Mouse (Mus musculus) megakaryocyte, embryonic 14.5 days (primary cell): ENCODE measurements around the gene Ncaph2. TPM values are rescaled to one million over a fixed set of nuclear protein-coding genes. Genes with fewer than 3 reads are reported as not detected.

ENCODE experiments used
- H3K27me3 ChIP-seq: replicated peaks from 2 replicates; pipeline ENCODE3; 2012; ENCODE audit warnings: inconsistent platforms
- H3K36me3 ChIP-seq: replicated peaks from 2 replicates; pipeline ENCODE3; 2012; ENCODE audit warnings: low read length, inconsistent platforms, mixed read lengths
- H3K4me1 ChIP-seq: 2 replicates; pipeline ENCODE4 v1.6.1; 2012; ENCODE audit warnings: inconsistent platforms
- H3K4me3 ChIP-seq: replicated peaks from 2 replicates; pipeline ENCODE3; 2012; ENCODE audit warnings: moderate library complexity, mild to moderate bottlenecking, inconsistent platforms
- H3K9me3 ChIP-seq: 2 replicates; pipeline ENCODE4 v1.6.1; 2012; ENCODE audit warnings: inconsistent platforms
- FLI1 ChIP-seq: IDR thresholded peaks from 2 replicates; pipeline ENCODE4 v1.6.1; 2012; ENCODE audit warnings: low read length, inconsistent platforms, mixed read lengths
- GATA1 ChIP-seq: IDR thresholded peaks from 3 replicates; pipeline ENCODE4 v1.6.1; 2012; ENCODE audit warnings: mixed read lengths, low read length, inconsistent platforms, borderline replicate concordance
- polyA plus RNA-seq: library from polyadenylated mRNA; stranded (reverse); fragments of >175 nt; gene quantifications from 2 replicates; pipeline ENCODE4 v1.2.3, GENCODE M21; 2012; ENCODE audit warnings: low replicate concordance; ENCODE audit not compliant: insufficient read depth

Ncaph2 gene
- polyA plus RNA-seq, 1 experiment, result 44.6 TPM

DNA sequence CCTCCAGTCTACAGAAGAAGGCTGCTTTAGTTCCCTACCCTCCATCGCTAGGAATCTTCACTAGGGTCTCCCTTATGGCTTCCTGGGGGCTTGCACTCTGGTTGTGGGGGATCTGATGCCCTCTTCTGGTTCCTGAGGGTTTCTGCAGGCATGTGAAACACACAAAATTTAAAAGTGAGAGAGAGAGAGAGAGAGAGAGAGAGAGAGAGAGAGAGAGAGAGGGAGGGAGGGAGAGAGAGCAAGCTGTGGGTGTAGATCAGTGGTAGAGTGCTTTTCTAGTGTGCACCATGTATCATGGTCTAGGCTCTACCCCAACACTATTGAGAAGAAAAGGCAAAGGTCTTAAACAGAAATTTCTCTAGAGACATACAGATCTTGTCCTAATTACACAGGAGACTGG is 13.8 kb upstream of the Ncaph2 start:
- peaks cover 11% of the 10 kb centered on the region for H3K27me3 ChIP-seq
- TF ChIP-seq FLI1 (no peak), GATA1 (no peak)
- H3K36me3 ChIP-seq, result no peaks in the 10 kb centered on the region
- no peaks in the 10 kb centered on the region for H3K9me3 ChIP-seq
- H3K4me3 ChIP-seq, result no peak overlapping the region
- peaks cover 8% of the 10 kb centered on the region for H3K4me1 ChIP-seq

DNA sequence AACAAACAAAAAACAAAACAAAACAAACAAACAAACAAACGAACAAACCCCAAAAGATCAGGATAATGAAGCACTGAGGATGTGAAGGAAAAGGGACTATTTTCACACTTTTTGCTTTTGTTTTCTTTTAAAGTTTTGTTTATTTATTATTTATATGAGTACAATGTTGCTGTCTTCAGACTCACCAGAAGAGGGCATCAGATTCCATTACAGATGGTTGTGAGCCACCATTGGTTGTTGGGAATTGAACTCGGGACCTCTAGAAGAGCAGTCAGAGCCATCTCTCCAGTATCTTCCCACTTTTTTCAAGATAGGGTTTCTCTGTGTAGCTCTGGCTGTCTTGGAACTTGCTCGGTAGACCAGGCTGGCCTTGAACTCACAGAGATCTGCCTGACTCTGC is 12.2 kb upstream of the Ncaph2 start:
- H3K4me1 ChIP-seq, result peaks cover 17% of the 10 kb centered on the region
- H3K4me3 ChIP-seq, result no peak overlapping the region
- no peaks in the 10 kb centered on the region for H3K9me3 ChIP-seq
- H3K27me3 ChIP-seq, result peaks cover 7% of the 10 kb centered on the region
- no peaks in the 10 kb centered on the region for H3K36me3 ChIP-seq
- TF ChIP-seq FLI1 (no peak), GATA1 (no peak)

- H3K4me3 ChIP-seq, result no peak overlapping the region
- H3K36me3 ChIP-seq, result peaks cover 47% of the 10 kb centered on the region
- TF ChIP-seq GATA1, result no peak
- no peak for TF ChIP-seq FLI1
- H3K4me1 ChIP-seq, result peaks cover 35% of the 10 kb centered on the region
- no peaks in the 10 kb centered on the region for H3K9me3 ChIP-seq
- H3K27me3 ChIP-seq, result no peaks in the 10 kb centered on the region
Measured at GRCm38 (mm10) chr15:89350447-89350846, 5.1 kb upstream of the Ncaph2 start.

DNA sequence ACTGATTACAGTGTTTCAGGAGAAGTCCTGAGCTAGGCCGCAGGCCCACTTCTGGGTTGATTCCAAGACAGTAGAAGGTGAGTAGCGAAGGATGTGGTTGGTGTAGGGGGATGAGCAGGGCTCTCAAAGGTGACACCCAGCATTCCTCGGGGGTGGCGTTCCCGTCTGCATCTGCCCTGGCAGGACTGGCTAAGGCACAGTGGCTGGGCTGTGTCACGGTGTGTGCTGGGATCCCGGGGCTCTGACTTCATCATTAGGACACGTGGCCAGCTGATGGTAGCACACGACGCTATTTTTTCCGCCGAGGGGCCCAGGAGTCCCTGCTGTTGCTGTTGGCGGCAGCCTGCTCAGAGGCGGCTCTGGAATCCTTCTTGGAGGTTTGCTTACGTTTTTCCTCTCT is 4.2 kb upstream of the Ncaph2 start:
- no peak for TF ChIP-seq FLI1
- no peak for TF ChIP-seq GATA1
- Histone ChIP-seq H3K9me3 (no peaks in the 10 kb centered on the region), H3K36me3 (peaks cover 47% of the 10 kb centered on the region), H3K4me1 (peaks cover 35% of the 10 kb centered on the region), H3K27me3 (no peaks in the 10 kb centered on the region), H3K4me3 (no peak overlapping the region)

DNA sequence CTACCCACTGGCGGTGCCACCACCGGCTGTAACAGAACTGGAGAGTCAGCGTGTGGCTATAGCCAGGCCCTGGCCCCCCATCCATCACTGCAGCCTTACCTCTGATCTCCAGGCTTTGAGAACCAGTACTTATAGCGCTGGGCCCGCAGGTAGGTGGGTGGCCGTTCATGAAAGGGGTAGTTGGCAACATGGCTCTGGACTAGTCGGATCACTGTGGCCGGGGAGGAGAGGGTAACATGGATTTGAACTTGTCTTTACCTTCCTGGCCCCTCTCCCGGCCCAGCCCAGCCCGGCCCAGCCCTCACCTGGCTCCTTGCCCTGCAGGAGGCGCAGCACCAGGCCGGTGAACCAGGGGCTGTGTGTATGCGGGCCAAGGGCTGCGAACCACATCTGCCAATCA is 3.5 kb upstream of the Ncaph2 start:
- peaks cover 36% of the 10 kb centered on the region for H3K4me1 ChIP-seq
- no peaks in the 10 kb centered on the region for H3K27me3 ChIP-seq
- no peaks in the 10 kb centered on the region for H3K9me3 ChIP-seq
- H3K36me3 ChIP-seq, result peaks cover 47% of the 10 kb centered on the region
- H3K4me3 ChIP-seq, result no peak overlapping the region
- TF ChIP-seq FLI1 (no peak), GATA1 (no peak)

DNA sequence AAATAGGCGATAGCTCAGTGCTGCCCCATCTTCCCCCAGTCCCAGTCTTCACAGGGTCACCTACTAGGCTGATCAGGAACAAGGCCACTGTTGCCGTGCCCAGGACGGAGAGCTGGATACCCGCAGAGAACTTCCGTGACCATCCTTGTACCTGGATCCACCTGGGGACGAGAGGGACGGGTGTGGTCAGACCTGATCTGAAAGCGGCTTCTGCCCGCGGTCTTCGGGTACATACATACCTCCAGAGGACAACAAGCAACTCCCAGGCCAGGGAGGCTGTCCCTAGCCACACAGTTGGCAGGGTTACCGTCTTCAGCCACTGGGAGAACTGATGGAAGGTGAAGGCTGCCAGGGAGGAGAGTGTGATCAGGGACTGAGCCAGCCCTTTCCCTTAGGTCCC is 2.7 kb upstream of the Ncaph2 start:
- H3K36me3 ChIP-seq, result peaks cover 51% of the 10 kb centered on the region
- TF ChIP-seq GATA1 (no peak), FLI1 (no peak)
- no peak overlapping the region for H3K4me3 ChIP-seq
- peaks cover 39% of the 10 kb centered on the region for H3K4me1 ChIP-seq
- H3K9me3 ChIP-seq, result no peaks in the 10 kb centered on the region
- no peaks in the 10 kb centered on the region for H3K27me3 ChIP-seq

GRCm38 (mm10) chr15:89353837-89354236 is 1.7 kb upstream of the Ncaph2 start:
- peaks cover 41% of the 10 kb centered on the region for H3K4me1 ChIP-seq
- H3K27me3 ChIP-seq, result no peaks in the 10 kb centered on the region
- H3K9me3 ChIP-seq, result no peaks in the 10 kb centered on the region
- peak overlapping the region; percentile 38 for H3K4me3 ChIP-seq
- TF ChIP-seq FLI1, result no peak
- TF ChIP-seq GATA1, result no peak
- peaks cover 60% of the 10 kb centered on the region for H3K36me3 ChIP-seq

DNA sequence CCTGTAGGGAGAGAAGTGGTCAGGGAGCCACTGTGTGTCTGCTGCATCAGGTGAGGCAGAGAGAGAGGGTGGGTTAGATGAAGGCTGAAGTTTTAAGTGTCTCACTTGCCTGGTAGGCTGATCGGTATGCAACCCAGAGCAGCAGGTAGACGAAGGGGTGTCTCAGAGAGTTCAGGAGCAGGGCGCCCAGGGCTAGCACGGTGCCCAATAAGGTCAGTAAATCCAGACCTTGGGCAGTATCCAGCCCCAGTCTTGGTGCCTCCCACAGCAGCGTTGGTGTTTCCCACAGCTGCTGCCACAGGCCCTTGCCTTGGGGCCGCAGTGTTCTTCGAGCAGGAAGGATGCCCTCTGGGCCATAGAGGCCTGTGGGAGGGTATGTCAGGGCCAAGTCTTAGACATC is 1.1 kb upstream of the Ncaph2 start:
- peak overlapping the region; percentile 96 for H3K4me3 ChIP-seq
- TF ChIP-seq GATA1 (no peak), FLI1 (no peak)
- H3K9me3 ChIP-seq, result no peaks in the 10 kb centered on the region
- no peaks in the 10 kb centered on the region for H3K27me3 ChIP-seq
- H3K4me1 ChIP-seq, result peaks cover 45% of the 10 kb centered on the region
- H3K36me3 ChIP-seq, result peaks cover 65% of the 10 kb centered on the region

- no peak for TF ChIP-seq GATA1
- TF ChIP-seq FLI1, result no peak
- Histone ChIP-seq H3K27me3 (no peaks in the 10 kb centered on the region), H3K4me1 (peaks cover 45% of the 10 kb centered on the region), H3K36me3 (peaks cover 67% of the 10 kb centered on the region), H3K4me3 (peak overlapping the region; percentile 96), H3K9me3 (no peaks in the 10 kb centered on the region)
Measured at GRCm38 (mm10) chr15:89356372-89356771, 853 bp downstream of the Ncaph2 start.

- no peaks in the 10 kb centered on the region for H3K9me3 ChIP-seq
- TF ChIP-seq GATA1 (no peak), FLI1 (no peak)
- no peaks in the 10 kb centered on the region for H3K27me3 ChIP-seq
- peaks cover 38% of the 10 kb centered on the region for H3K4me1 ChIP-seq
- H3K4me3 ChIP-seq, result no peak overlapping the region
- peaks cover 67% of the 10 kb centered on the region for H3K36me3 ChIP-seq
Measured at GRCm38 (mm10) chr15:89358784-89359183, 3.3 kb downstream of the Ncaph2 start.

GRCm38 (mm10) chr15:89363051-89363450 is 7.5 kb downstream of the Ncaph2 start:
- H3K27me3 ChIP-seq, result no peaks in the 10 kb centered on the region
- no peaks in the 10 kb centered on the region for H3K9me3 ChIP-seq
- peaks cover 12% of the 10 kb centered on the region for H3K4me1 ChIP-seq
- TF ChIP-seq GATA1 (no peak), FLI1 (no peak)
- no peak overlapping the region for H3K4me3 ChIP-seq
- peaks cover 98% of the 10 kb centered on the region for H3K36me3 ChIP-seq
